25 mouse cellular contexts compared by ENCODE assay signal in the genomic region with DNA sequence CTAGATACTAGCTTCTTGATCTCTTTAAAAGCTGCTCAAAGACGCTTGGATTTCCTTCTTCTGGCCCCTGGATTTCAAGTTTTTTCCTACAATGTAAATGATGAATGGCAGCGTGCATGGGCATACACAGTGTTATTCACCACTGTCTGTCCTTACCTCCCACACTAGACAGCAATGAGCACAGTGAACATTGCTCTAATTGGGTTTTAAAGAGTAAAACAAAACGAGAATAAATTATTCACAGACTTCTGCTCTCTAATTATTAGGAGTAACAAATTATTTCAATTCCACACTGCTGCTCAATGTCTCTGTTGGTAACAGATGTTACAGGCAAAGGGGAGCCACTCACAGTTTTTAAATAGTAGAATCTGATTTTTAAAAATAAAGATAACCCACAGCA.
A peak's percentile ranks its signal among the peaks of the same experiment; 100 is the strongest.
DNase-seq lines count a peak whose midpoint lies in the region; ATAC-seq and TF ChIP-seq lines count a peak whose summit lies in the region.
"Had no signal": no experiment of that assay in that cellular context is flagged by ENCODE, and none has a peak within 500 bp of the region (broad histone marks: within the 10 kb centered on the region; RNA-seq: fewer than 3 reads in every experiment).

No protein-coding gene starts in this region.

- H3K4me3 ChIP-seq in forebrain, postnatal 0 days (ENCODE audit: low read depth, low read length), result no peak overlapping the region
- H3K4me3 ChIP-seq in forebrain, embryonic 15.5 days, result no peak overlapping the region
- H3K4me3 ChIP-seq: embryonic facial prominence, embryonic 13.5 days; embryonic facial prominence, embryonic 15.5 days; erythroblast, embryonic 14.5 days; forebrain, embryonic 10.5 days; forebrain, embryonic 12.5 days had no signal

- no peaks in the 10 kb centered on the region for H3K4me1 ChIP-seq in forebrain, postnatal 0 days (ENCODE audit: insufficient read depth)
- no peaks in the 10 kb centered on the region for H3K4me1 ChIP-seq in forebrain, embryonic 15.5 days
- H3K4me1 ChIP-seq: embryonic facial prominence, embryonic 13.5 days; embryonic facial prominence, embryonic 15.5 days; forebrain, embryonic 10.5 days; forebrain, embryonic 12.5 days had no signal

- no peak for DNase-seq in forebrain, postnatal 0 days
- peak; percentile 43 for DNase-seq in retina, embryonic 14.5 days (ENCODE audit: low spot score)
- no peak for DNase-seq in left cerebral cortex, adult 8-10 months (ENCODE audit: low spot score in 2 of 2)
- DNase-seq in adrenal gland, adult 18-20 months (ENCODE audit: low spot score in 2 of 2), result no peak
- DNase-seq: adrenal gland, adult 8-10 months; adrenal gland, postnatal 14 days; adrenal gland, postnatal 36 days; B cell, adult 2 months; cerebellum, adult 11 months; cerebellum, adult 18-20 months; cerebellum, adult 8-10 months; cerebellum, adult 9-11 months; cerebellum, postnatal 14 days; cerebellum, postnatal 36 days; embryo, embryonic 11 days had no signal

- no peak overlapping the region for H3K9ac ChIP-seq in forebrain, postnatal 0 days
- no peak overlapping the region for H3K9ac ChIP-seq in forebrain, embryonic 15.5 days (replicated peaks)
- H3K9ac ChIP-seq: embryonic facial prominence, embryonic 13.5 days; embryonic facial prominence, embryonic 15.5 days; forebrain, embryonic 12.5 days had no signal

- H3K27me3 ChIP-seq in forebrain, postnatal 0 days (ENCODE audit: insufficient read depth, low read length), result no peaks in the 10 kb centered on the region
- no peaks in the 10 kb centered on the region for H3K27me3 ChIP-seq in forebrain, embryonic 15.5 days
- H3K27me3 ChIP-seq: CH12.LX; embryonic facial prominence, embryonic 13.5 days; embryonic facial prominence, embryonic 15.5 days; forebrain, embryonic 12.5 days had no signal

- no peak for TF ChIP-seq CTCF in forebrain, postnatal 0 days (IDR thresholded peaks at IDR 0.05; ENCODE audit: low read depth)

- H3K27ac ChIP-seq in forebrain, postnatal 0 days (ENCODE audit: low read depth, low read length), result no peak overlapping the region
- H3K27ac ChIP-seq in forebrain, embryonic 15.5 days (replicated peaks), result no peak overlapping the region
- H3K27ac ChIP-seq: embryonic facial prominence, embryonic 13.5 days; embryonic facial prominence, embryonic 15.5 days; forebrain, embryonic 10.5 days; forebrain, embryonic 12.5 days had no signal

- H3K9me3 ChIP-seq in forebrain, postnatal 0 days (ENCODE audit: low read length), result no peaks in the 10 kb centered on the region
- no peaks in the 10 kb centered on the region for H3K9me3 ChIP-seq in forebrain, embryonic 15.5 days
- H3K9me3 ChIP-seq: embryonic facial prominence, embryonic 13.5 days; embryonic facial prominence, embryonic 15.5 days; forebrain, embryonic 10.5 days; forebrain, embryonic 12.5 days; G1E had no signal

- H3K36me3 ChIP-seq in forebrain, postnatal 0 days (ENCODE audit: insufficient read depth), result no peaks in the 10 kb centered on the region
- H3K36me3 ChIP-seq in forebrain, embryonic 15.5 days, result no peaks in the 10 kb centered on the region
- H3K36me3 ChIP-seq: embryonic facial prominence, embryonic 13.5 days; embryonic facial prominence, embryonic 15.5 days; forebrain, embryonic 10.5 days; forebrain, embryonic 12.5 days; G1E had no signal

- 52% methylated on average over 3 of the region's 3 CpGs for WGBS in forebrain, postnatal 0 days
- WGBS in forebrain, embryonic 15.5 days, result 53% methylated on average over 3 of the region's 3 CpGs

- no peak overlapping the region for H3K4me2 ChIP-seq in forebrain, postnatal 0 days (ENCODE audit: low read depth)
- no peak overlapping the region for H3K4me2 ChIP-seq in forebrain, embryonic 15.5 days (replicated peaks)
- H3K4me2 ChIP-seq: embryonic facial prominence, embryonic 13.5 days; embryonic facial prominence, embryonic 15.5 days; forebrain, embryonic 12.5 days had no signal

- peak; percentile 23; the same call in 1 of the 2 replicates for ATAC-seq in forebrain, postnatal 0 days
- no peak for ATAC-seq in forebrain, embryonic 15.5 days (replicated peaks)
- ATAC-seq: CD4-positive, CD25-positive, alpha-beta regulatory T cell, adult 4 months; forebrain, embryonic 14.5 days had no signal
